Mouse (Mus musculus): ENCODE measurements at regions not wholly inside any gene's neighbourhood (a gene's known extent, or its start where the extent isn't known, plus 50 kb on each side); places are given as distances from the start of the nearest gene placed in this dataset.

DNA sequence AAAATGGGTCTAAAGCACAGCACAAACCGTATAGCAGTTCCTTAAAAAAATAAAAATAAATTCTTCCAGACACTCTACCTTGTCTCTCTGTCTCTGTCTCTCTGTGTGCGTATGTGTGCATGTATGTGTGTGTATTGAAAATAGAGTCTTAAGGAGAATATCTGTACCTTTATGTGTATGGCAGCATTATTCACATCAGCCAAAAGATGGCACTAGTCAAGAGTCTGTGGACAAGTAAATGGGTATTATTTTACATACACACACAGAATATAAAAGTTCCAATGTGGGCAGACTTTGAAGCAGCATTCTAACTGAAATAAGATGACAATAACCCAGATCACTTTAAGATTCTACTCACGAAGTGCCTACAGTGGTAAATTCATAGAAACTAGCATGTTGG is 249.3 kb downstream of the Tex13c3 start:
- DNase-seq (ENCODE audit: extremely low read depth) = no peak
- H3K36me3 ChIP-seq (replicated peaks in 1 of 2; ENCODE audit: control insufficient read depth in 1 of 2, insufficient read depth in 1 of 2, low read length in 1 of 2) = no peaks in the 10 kb centered on the region
- no peaks in the 10 kb centered on the region for H3K4me1 ChIP-seq (ENCODE audit: control insufficient read depth in 1 of 2, insufficient read depth in 2 of 2)
- no peak overlapping the region for H3K4me2 ChIP-seq (ENCODE audit: insufficient read depth, low read depth, poor library complexity, severe bottlenecking)
- dilution Hi-C loops (cut with MboI; ENCODE audit: extremely low pct_ligation_motif_present, extremely low pct_unique_long_range_greater_than_20kb, low sequenced_read_pairs) (no loop called here), in situ Hi-C loops (cut with MboI; ENCODE audit: low pct_ligation_motif_present, low pct_unique_long_range_greater_than_20kb, low sequenced_read_pairs) (loop anchor here (25.0 kb wide), 1 partner anchor 730 kb away; no protein-coding TSS in a partner anchor)
- no peak overlapping the region for H3K4me3 ChIP-seq (replicated peaks in 1 of 3; ENCODE audit: low read depth in 2 of 3, low read length in 2 of 3, poor library complexity in 1 of 3)
- no peaks in the 10 kb centered on the region for H3K27me3 ChIP-seq (replicated peaks)
- no peak for TF ChIP-seq MEF2A (IDR thresholded peaks at IDR 0.05; ENCODE audit: borderline replicate concordance, low read depth, low read length)
- TF ChIP-seq RAD21 (IDR thresholded peaks at IDR 0.05; ENCODE audit: low read depth, low read length) = peak; percentile 18
- no peak for TF ChIP-seq RCOR1 (conservative IDR thresholded peaks at IDR 0.05; ENCODE audit: low read depth, low read length)
- no peak for TF ChIP-seq USF1 (IDR thresholded peaks at IDR 0.05; ENCODE audit: low read depth, low read length)
- TF ChIP-seq ZC3H11A (IDR thresholded peaks at IDR 0.05; ENCODE audit: low read depth, low read length) = no peak
- no peak for TF ChIP-seq NELFE (IDR thresholded peaks at IDR 0.05; ENCODE audit: low read depth, low read length)
- TF ChIP-seq CTCF (conservative IDR thresholded peaks at IDR 0.05 in 1 of 2, IDR thresholded peaks at IDR 0.05 in 1 of 2; ENCODE audit: low read depth in 2 of 2, low read length in 2 of 2) = peak in 1 of 2 experiments; percentile 31; a peak in 2 of 4 replicates
- TF ChIP-seq MYC (IDR thresholded peaks at IDR 0.05; ENCODE audit: low read depth, low read length) = no peak
- TF ChIP-seq E2F4 (IDR thresholded peaks at IDR 0.05; ENCODE audit: insufficient replicate concordance, low read depth, low read length) = no peak
- no peak for TF ChIP-seq JUN (IDR thresholded peaks at IDR 0.05; ENCODE audit: insufficient read depth, low read depth, low read length)
- no peak for TF ChIP-seq JUND (conservative IDR thresholded peaks at IDR 0.05; ENCODE audit: low read depth, low read length)
- no peak for TF ChIP-seq POLR2A (IDR thresholded peaks at IDR 0.05; ENCODE audit: low read depth, low read length)
- no peak for TF ChIP-seq KAT2A (IDR thresholded peaks at IDR 0.05; ENCODE audit: insufficient replicate concordance, low read length)
- no peak for TF ChIP-seq ZMIZ1 (IDR thresholded peaks at IDR 0.05; ENCODE audit: low read depth, low read length)
- no peak for TF ChIP-seq TBP (conservative IDR thresholded peaks at IDR 0.05; ENCODE audit: low read depth, low read length)
- no peaks in the 10 kb centered on the region for H3K9me3 ChIP-seq (replicated peaks; ENCODE audit: low read length)
- H3K9ac ChIP-seq (ENCODE audit: insufficient read depth, low read depth) = no peak overlapping the region
- H3K79me2 ChIP-seq (replicated peaks; ENCODE audit: control insufficient read depth, extremely low read depth, insufficient read depth, poor library complexity, severe bottlenecking) = no peaks in the 10 kb centered on the region
- H3K27ac ChIP-seq (ENCODE audit: insufficient read depth, low read depth) = no peak overlapping the region

DNA sequence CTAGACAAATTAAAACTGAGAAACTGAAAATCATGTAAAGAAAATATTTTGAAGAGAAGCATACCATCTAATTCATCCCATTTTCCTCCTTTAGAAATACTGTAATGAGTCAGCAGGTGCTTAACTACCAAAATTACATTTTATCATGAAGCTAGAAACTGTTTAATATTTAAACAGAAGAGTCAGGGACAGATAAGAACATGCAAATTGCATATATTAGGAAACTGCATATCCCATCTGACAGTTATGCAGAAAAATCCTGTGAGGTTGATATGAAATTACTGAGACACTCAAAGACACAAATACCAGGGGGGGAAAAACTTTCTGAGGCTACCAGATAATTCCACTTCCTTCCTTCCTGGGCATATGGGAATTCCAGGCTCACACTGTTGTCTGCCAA is 257.8 kb downstream of the Tex13c3 start:
- no peaks in the 10 kb centered on the region for H3K36me3 ChIP-seq (replicated peaks in 1 of 2; ENCODE audit: control insufficient read depth in 1 of 2, insufficient read depth in 1 of 2, low read length in 1 of 2)
- TF ChIP-seq USF1 (IDR thresholded peaks at IDR 0.05; ENCODE audit: low read depth, low read length) (no peak), ETS1 (conservative IDR thresholded peaks at IDR 0.05; ENCODE audit: low read depth, low read length) (no peak), CHD2 (IDR thresholded peaks at IDR 0.05; ENCODE audit: low read length) (no peak), NRF1 (IDR thresholded peaks at IDR 0.05; ENCODE audit: low read depth, low read length) (no peak), ZMIZ1 (IDR thresholded peaks at IDR 0.05; ENCODE audit: low read depth, low read length) (no peak), ELF1 (IDR thresholded peaks at IDR 0.05; ENCODE audit: low read depth, low read length) (no peak), JUND (conservative IDR thresholded peaks at IDR 0.05; ENCODE audit: low read depth, low read length) (no peak), ZC3H11A (IDR thresholded peaks at IDR 0.05; ENCODE audit: low read depth, low read length) (no peak), GABPA (IDR thresholded peaks at IDR 0.05; ENCODE audit: insufficient replicate concordance, low read depth, low read length) (no peak), BHLHE40 (IDR thresholded peaks at IDR 0.05; ENCODE audit: low read depth, low read length) (no peak), ZKSCAN1 (IDR thresholded peaks at IDR 0.05; ENCODE audit: borderline replicate concordance, low read depth, low read length) (no peak), TBP (conservative IDR thresholded peaks at IDR 0.05; ENCODE audit: low read depth, low read length) (no peak)
- no peaks in the 10 kb centered on the region for H3K9me3 ChIP-seq (replicated peaks; ENCODE audit: low read length)
- H3K27me3 ChIP-seq (replicated peaks) = no peaks in the 10 kb centered on the region
- H3K27ac ChIP-seq (ENCODE audit: insufficient read depth, low read depth) = no peak overlapping the region
- DNase-seq (ENCODE audit: extremely low read depth) = no peak
- dilution Hi-C loops (cut with MboI; ENCODE audit: extremely low pct_ligation_motif_present, extremely low pct_unique_long_range_greater_than_20kb, low sequenced_read_pairs) = no loop called here
- no peaks in the 10 kb centered on the region for H3K4me1 ChIP-seq (ENCODE audit: control insufficient read depth in 1 of 2, insufficient read depth in 2 of 2)
- H3K4me2 ChIP-seq (ENCODE audit: insufficient read depth, low read depth, poor library complexity, severe bottlenecking) = no peak overlapping the region
- in situ Hi-C loops (cut with MboI; ENCODE audit: low pct_ligation_motif_present, low pct_unique_long_range_greater_than_20kb, low sequenced_read_pairs) = no loop called here
- no peak overlapping the region for H3K9ac ChIP-seq (ENCODE audit: insufficient read depth, low read depth)
- H3K79me2 ChIP-seq (replicated peaks; ENCODE audit: control insufficient read depth, extremely low read depth, insufficient read depth, poor library complexity, severe bottlenecking) = no peaks in the 10 kb centered on the region
- H3K4me3 ChIP-seq (replicated peaks in 1 of 3; ENCODE audit: low read depth in 2 of 3, low read length in 2 of 3, poor library complexity in 1 of 3) = no peak overlapping the region
